ENCODE assay signal across 8 mouse cellular contexts in genomic region chr6:99094339-99094989, GRCm38 (mm10).
DNase-seq lines count a peak whose midpoint lies in the region; ATAC-seq and TF ChIP-seq lines count a peak whose summit lies in the region.

No protein-coding gene starts in this region.

- no peaks in the 10 kb centered on the region for H3K27me3 ChIP-seq in heart, embryonic 11.5 days (ENCODE audit: control insufficient read depth, insufficient read depth, low read length)
- no peaks in the 10 kb centered on the region for H3K27me3 ChIP-seq in myocyte (ENCODE audit: control insufficient read depth, insufficient read depth, insufficient read length)

- H3K9ac ChIP-seq in heart, embryonic 11.5 days (ENCODE audit: low read depth, low read length) = peak overlapping the region; percentile 52; the same call in 1 of the 2 replicates

- H3K27ac ChIP-seq in heart, embryonic 11.5 days (ENCODE audit: low read depth, low read length) = peak overlapping the region; percentile 96

- peak overlapping the region; percentile 44 for H3K4me3 ChIP-seq in heart, embryonic 11.5 days (ENCODE audit: low read depth, low read length)
- H3K4me3 ChIP-seq in myocyte = peak overlapping the region; percentile 29

- no peak for DNase-seq in frontal cortex, postnatal 10 days (ENCODE audit: low spot score in 2 of 2)
- peak; percentile 46 for DNase-seq in Muller cell, postnatal 12 days (ENCODE audit: inconsistent ontology term)
- DNase-seq in kidney, postnatal 4 days = peak; percentile 26 to 54
- no peak for DNase-seq in ovary, adult 18-20 months (ENCODE audit: low spot score)
- DNase-seq in spleen, postnatal 36 days (ENCODE audit: low spot score in 2 of 2) = no peak

- no peak overlapping the region for H3ac ChIP-seq in myocyte (ENCODE audit: control insufficient read depth, insufficient read length)

- ATAC-seq in frontal cortex, adult (ENCODE audit: low TSS enrichment) = peak; percentile 35; the same call in 1 of the 2 replicates
- peak; percentile 50 for ATAC-seq in heart, embryonic 11.5 days (replicated peaks; ENCODE audit: insufficient number of reproducible peaks, low FRiP score, low TSS enrichment)

- 0 out of 2 replicates have a peak, but pooled peaks cover 2% of the 10 kb centered on the region for H3K9me3 ChIP-seq in heart, embryonic 11.5 days (replicated peaks; ENCODE audit: control insufficient read depth, low read length)

- peak overlapping the region; percentile 67 for H3K4me2 ChIP-seq in heart, embryonic 11.5 days
- peak overlapping the region; percentile 91 for H3K4me2 ChIP-seq in myocyte (ENCODE audit: low read depth)

- WGBS in heart, embryonic 11.5 days (ENCODE audit: insufficient replicate concordance) = 11% methylated on average over 10 of the region's 10 CpGs

- H3K79me2 ChIP-seq in myocyte (ENCODE audit: control insufficient read depth, insufficient read depth) = no peaks in the 10 kb centered on the region

- no peaks in the 10 kb centered on the region for H3K36me3 ChIP-seq in heart, embryonic 11.5 days (ENCODE audit: control insufficient read depth, insufficient read depth, low read length)
- H3K36me3 ChIP-seq in myocyte (ENCODE audit: control insufficient read depth, insufficient read depth) = no peaks in the 10 kb centered on the region

- H3K4me1 ChIP-seq in heart, embryonic 11.5 days (ENCODE audit: control insufficient read depth, insufficient read depth, low read length) = peaks cover 49% of the 10 kb centered on the region

- no peak for TF ChIP-seq POLR2A in myocyte (IDR thresholded peaks at IDR 0.05; ENCODE audit: insufficient read length, low read depth)

TF ChIP-seq in myocyte, 11 proteins besides CTCF, POLR2A, EP300 and RAD21:
- no peak for TF ChIP-seq MYOD1 (IDR thresholded peaks at IDR 0.05; ENCODE audit: control insufficient read depth in 1 of 3, insufficient read length in 2 of 3, low read depth in 2 of 3)
- TF ChIP-seq REST (IDR thresholded peaks at IDR 0.05; ENCODE audit: insufficient read depth, insufficient read length) = no peak
- TF ChIP-seq SRF (IDR thresholded peaks at IDR 0.05; ENCODE audit: control insufficient read depth, insufficient read length, low read depth) = no peak
- TF ChIP-seq E2F4 (IDR thresholded peaks at IDR 0.05; ENCODE audit: insufficient read depth) = no peak
- no peak for TF ChIP-seq TCF12 (IDR thresholded peaks at IDR 0.05; ENCODE audit: insufficient read depth, poor library complexity, severe bottlenecking)
- TF ChIP-seq CEBPB (IDR thresholded peaks at IDR 0.05; ENCODE audit: insufficient read depth, poor library complexity, severe bottlenecking) = no peak
- no peak for TF ChIP-seq USF1 (IDR thresholded peaks at IDR 0.05; ENCODE audit: low read depth)
- no peak for TF ChIP-seq MYOG (IDR thresholded peaks at IDR 0.05; ENCODE audit: control insufficient read depth in 1 of 3, insufficient read depth in 1 of 3, insufficient read length in 2 of 3, low read depth in 2 of 3)
- TF ChIP-seq MAX (IDR thresholded peaks at IDR 0.05; ENCODE audit: low read depth) = no peak
- TF ChIP-seq POLR2AphosphoS2 (IDR thresholded peaks at IDR 0.05; ENCODE audit: insufficient read length, low read depth) = no peak
- TF ChIP-seq TCF3 (IDR thresholded peaks at IDR 0.05; ENCODE audit: insufficient read length, low read depth) = no peak

Comparison
In these comparisons a context has a peak if more than half of its experiments do, and no peak if none do; other contexts are left out.
1. DNase-seq: peak in Muller cell, postnatal 12 days (single experiment) and kidney, postnatal 4 days (2 of 2); none in frontal cortex, postnatal 10 days (0 of 2), ovary, adult 18-20 months (single experiment) and spleen, postnatal 36 days (0 of 2).